Mouse (Mus musculus): ENCODE data around the gene Cysltr1.

Cysltr1 gene

DNA sequence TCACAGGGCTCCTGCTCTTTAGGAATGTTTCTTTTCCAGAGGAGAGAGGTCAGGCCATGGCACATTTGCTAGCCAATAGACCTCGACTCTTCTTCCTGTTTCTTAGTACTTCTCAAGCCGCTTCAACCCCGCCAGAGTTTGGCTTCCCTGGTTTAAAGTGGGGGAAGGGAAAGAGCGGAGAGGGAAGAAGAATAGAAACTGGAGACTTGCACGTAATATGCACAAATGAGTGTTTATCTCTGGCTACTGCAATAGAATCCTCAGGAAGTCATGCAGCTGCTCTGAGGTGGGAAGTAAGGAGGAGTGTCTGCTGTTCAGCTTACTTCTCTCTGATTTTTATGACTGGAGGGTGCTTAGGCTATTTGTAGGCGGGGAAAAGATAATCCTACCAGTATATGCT lies at the start of gene Cysltr1:
TSS of gene Cysltr1 (minus strand) at position 294 of the 400 bp plus-strand sequence.
- DNase-seq (ENCODE audit: low read depth, low spot score), result no peak

DNA sequence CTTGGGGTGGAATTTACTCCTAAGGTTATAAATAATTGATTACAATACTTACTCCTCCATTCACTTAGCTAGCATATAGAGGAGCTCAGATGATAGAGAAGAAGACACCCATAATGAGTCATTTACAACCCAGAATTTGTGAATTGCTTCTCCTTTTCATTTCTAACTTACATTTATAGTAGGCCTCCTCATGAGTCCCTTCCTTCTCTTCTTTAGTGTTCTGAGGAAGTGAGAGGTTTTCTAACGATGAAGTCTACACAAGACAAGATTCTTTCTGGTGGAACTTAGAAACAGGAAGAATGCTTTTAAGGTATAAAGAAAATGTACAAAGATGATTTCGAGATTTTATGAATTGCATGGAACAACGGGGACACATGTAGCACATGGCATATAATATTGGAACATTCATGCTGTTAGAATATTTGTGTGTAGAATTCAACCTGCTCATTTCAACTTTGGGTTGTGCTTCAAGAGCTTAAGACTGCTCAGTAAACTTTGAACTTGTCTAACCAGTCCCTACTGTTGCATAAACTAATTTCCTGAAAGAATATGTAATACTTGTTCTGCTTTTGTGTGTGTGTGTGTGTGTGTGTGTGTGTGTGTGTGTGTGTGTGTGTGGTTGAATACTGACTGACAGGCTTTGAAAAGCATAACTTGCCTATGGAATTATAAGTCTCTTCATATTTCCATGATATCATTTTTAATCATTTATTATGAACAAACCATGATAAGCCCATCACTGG lies 31.5 kb upstream of the Cysltr1 start:
- DNase-seq (ENCODE audit: low read depth, low spot score), result no peak

DNA sequence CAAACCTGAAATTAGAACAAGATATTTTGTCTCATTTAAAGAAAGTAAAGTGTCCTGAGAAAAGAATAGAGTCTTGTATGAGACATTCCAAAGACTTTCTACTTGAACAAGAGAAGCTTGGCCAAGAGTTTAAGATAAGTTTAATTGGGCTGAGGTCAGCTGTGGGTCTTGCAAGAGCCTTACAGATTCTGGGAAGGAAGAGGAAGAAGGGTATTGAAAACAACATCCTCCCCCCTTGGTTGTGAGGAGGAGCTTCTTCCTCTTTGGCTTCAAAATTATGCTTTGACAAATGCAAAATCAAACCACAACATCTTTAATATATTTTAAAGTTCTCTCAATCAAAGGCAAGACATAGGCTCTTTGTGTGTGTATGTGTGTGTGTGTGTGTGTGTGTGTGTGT lies 30.1 kb upstream of the Cysltr1 start:
- no peak for DNase-seq (ENCODE audit: low read depth, low spot score)

DNA sequence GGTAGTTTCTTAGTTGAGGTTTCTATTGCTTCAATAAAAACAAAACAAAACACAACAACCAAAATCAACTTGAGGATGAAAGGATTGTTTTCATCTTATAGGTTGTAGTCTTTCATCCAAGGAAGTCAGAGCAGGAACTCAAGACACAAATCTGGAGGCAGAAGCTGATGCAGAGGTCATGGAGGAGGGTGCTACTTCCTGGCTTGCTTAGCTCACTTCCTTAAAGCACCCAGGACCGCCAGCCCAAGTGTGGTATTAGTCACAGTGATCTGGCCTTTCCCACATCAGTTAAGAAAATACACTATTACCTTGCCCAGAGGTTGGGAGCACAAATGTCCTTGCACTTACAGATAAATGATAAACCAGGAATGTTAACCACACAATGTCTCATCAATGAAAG lies 25.0 kb upstream of the Cysltr1 start:
- DNase-seq (ENCODE audit: low read depth, low spot score), result no peak

GRCm38 (mm10) chrX:106623667-106624066 lies 20.2 kb upstream of the Cysltr1 start:
- DNase-seq (ENCODE audit: low read depth, low spot score), result no peak

DNA sequence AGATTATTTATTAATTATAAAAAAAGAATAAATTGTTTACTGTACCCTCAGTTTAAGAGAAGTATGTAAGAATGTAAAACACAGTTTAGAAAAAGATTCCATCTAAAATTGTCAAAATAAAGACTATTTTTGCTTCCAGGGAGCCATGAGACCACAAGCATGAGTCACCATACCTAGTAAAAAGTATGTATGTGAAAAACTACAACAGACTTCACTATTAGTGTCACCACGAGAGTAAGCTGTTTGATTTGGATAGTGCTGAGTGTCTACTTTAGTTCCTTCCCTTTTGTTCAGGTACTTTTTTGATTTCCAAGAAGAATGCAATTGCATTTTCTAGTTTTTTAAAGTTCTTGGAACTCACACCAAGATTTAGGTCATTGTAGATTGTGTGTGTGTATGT lies 19.0 kb upstream of the Cysltr1 start:
- DNase-seq (ENCODE audit: low read depth, low spot score), result no peak

DNA sequence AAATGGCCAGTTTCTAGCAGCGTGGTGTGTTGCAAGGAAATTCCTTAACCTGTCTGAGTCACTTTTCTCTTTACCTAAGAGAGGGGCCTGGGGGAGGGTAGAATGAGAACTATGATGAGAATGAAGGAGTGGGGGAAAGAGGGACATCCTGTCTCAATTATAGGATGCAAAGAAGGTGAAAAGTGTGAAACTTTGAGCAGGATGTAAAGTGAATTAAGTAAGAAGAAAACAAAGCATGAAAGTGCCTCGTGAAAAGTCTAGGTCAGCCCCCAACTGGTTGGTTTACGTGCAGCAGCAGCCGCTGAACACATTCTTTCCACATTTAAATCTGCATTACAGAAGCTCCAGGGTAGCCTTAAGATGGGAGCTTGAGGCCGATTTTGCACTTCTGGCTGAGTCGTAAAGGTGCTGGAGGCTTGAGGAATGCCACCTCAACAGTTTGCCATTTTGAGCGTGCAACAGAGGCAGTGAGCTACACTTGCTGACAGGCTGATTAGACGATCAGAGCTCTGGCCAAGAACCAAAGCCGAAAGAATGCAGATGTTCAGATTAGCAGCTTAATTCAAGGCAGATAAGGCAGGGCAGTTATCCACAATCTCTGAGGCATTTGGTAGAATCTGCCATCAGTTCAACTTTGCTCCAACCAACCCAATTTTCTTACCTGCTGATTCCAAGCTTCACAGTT lies 763 bp downstream of the Cysltr1 start:
- no peak for DNase-seq (ENCODE audit: low read depth, low spot score)

GRCm38 (mm10) chrX:106595904-106596303 lies 7.6 kb downstream of the Cysltr1 start:
- no peak for DNase-seq (ENCODE audit: low read depth, low spot score)

- no peak for DNase-seq (ENCODE audit: low read depth, low spot score)
Observed at GRCm38 (mm10) chrX:106593914-106594313, 9.6 kb downstream of the Cysltr1 start.

DNA sequence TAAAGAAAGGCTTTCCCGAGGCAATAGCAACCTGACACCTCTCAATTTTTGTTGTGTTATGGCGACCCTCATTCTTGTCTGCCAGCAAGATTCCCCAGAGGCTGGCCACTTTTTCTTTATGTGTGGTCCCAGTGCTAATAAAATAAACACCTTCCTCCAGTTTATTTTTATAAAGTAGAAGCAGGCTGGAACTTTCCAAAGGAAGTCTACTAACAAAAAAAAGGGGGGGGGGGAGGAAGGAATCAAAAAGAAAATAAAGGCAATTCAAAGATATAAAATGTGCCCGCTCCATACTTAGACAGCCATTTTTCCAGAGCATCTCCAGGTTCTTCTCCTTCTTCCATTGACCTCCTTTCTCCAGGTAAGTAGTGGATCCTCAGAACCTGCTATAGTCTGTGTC lies 20.6 kb downstream of the Cysltr1 start, which contains the start of gene Gm5127:
TSS of gene Gm5127 (plus strand) at position 301 of the 400 bp plus-strand sequence.
- no peak for DNase-seq (ENCODE audit: low read depth, low spot score)

DNA sequence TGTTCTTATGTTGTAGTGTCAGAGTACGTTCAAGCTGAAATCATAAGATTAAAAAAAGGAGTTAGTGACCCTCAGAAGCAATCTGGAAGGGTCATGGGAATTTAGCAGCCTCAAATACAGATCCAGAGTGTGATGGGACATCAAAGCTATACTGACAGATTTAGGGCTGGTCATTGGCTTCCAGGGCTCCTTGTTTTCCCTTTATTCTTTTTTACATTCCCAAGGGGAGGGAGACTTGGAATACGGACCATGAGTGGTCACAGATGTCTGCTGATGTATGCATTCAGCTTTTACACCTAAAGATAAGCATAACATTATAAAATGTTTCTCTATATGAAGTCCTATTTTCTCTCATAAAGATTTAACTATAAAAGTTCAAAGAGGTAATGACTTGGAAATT lies 21.3 kb downstream of the Cysltr1 start:
- DNase-seq (ENCODE audit: low read depth, low spot score), result no peak

DNA sequence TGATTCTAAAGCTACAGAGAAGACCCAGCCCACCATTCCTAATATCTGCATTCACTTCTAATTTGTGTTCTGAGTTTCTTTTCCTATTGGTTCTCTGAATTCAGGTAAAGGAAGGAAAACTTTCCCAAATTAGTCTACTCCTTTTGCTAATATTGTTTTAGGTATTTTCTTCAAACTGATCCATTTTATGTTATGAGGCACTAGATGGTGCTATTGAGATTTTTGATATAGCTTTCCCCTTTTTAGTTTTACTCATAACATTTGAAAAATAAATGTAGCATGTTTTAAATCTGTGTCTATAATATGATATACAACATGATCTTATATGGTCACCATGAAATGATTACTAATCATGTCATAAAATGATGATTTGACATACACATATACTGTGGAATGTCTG lies 23.1 kb downstream of the Cysltr1 start:
- DNase-seq (ENCODE audit: low read depth, low spot score), result no peak

DNA sequence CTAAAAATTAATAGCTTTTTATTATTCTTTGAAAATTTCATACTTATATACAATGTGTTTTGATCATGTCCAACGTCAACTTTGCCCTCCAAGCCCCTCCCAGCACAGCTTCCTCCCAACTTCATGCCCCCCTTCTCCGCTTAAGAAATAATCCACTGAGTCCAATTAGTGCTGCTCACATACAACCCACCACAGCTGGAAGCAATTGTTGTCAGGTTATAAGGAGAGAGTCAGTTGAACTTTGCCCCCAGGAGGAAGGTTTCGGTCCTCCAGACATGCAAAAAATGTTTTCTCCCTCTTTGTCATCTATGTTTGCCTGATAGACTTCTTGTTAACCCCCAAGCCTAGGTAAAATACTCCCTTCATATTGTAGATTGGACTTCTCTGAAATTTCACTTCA lies 24.5 kb downstream of the Cysltr1 start:
- no peak for DNase-seq (ENCODE audit: low read depth, low spot score)

GRCm38 (mm10) chrX:106555457-106555856 lies 48.0 kb downstream of the Cysltr1 start:
- no peak for DNase-seq (ENCODE audit: low read depth, low spot score)

DNA sequence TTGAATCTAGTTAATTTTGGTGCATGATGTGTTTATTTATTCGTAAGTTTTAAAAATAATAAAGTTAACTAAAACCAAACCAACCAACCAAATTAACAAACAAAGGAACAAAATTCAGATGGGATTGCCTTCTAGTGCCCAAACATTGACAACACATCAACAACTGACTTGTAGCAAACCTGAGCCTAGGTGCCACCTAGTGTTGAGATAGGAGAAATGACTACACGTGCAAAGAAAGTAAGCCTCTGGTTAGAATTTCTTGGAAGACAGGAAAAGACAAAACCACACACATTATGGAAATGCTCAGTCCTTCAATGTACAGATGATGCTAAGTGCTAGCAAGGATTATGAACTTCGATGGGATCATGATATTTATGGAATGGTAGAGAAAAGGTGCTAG lies 67.1 kb downstream of the Cysltr1 start:
- DNase-seq (ENCODE audit: low read depth, low spot score), result no peak
